Mouse (Mus musculus) hindbrain, embryonic 13.5 days (tissue): Measurements from ENCODE around the gene Fam171a1. TPM values are rescaled to one million over a fixed set of nuclear protein-coding genes. Genes with fewer than 3 reads are reported as not detected.
"Not testable (repeated sequence)": the region's sequence is repeated elsewhere in the genome, so short reads cannot be mapped to it uniquely, and the experiment has no call there.

Experiments
- ATAC-seq: fragments of 200-750 bp; cut with Nextera tagmentation; 2 replicates; pipeline ENCODE4 v1.8.0; 2017; ENCODE audit warnings: moderate TSS enrichment; ENCODE audit not compliant: low FRiP score
- H3K27ac ChIP-seq: fragments of 300-500 bp; sonication (generic); 2 replicates; pipeline ENCODE4 v1.5.1; 2015; ENCODE audit warnings: inconsistent platforms, mild to moderate bottlenecking, moderate library complexity
- H3K27me3 ChIP-seq: fragments of 300-500 bp; sonication (generic); 2 replicates; pipeline ENCODE4 v1.6.1; 2015; ENCODE audit warnings: mild to moderate bottlenecking, inconsistent platforms
- H3K36me3 ChIP-seq: fragments of 300-500 bp; sonication (generic); 2 replicates; pipeline ENCODE4 v1.6.1; 2015; ENCODE audit warnings: mild to moderate bottlenecking, inconsistent platforms
- H3K4me1 ChIP-seq: fragments of 300-500 bp; sonication (generic); replicated peaks from 2 replicates; pipeline ENCODE4 v1.6.1; 2015; ENCODE audit warnings: inconsistent platforms
- H3K4me2 ChIP-seq: fragments of 300-500 bp; sonication (generic); 2 replicates; pipeline ENCODE4 v1.6.1; 2015; ENCODE audit warnings: inconsistent platforms, mild to moderate bottlenecking, moderate library complexity
- H3K4me3 ChIP-seq: fragments of 300-500 bp; sonication (generic); 2 replicates; pipeline ENCODE4 v1.5.1; 2015; ENCODE audit warnings: mild to moderate bottlenecking, inconsistent platforms
- H3K9ac ChIP-seq: fragments of 300-500 bp; sonication (generic); 2 replicates; pipeline ENCODE4 v1.6.1; 2015; ENCODE audit warnings: mild to moderate bottlenecking, inconsistent platforms
- H3K9me3 ChIP-seq: fragments of 300-500 bp; sonication (generic); 2 replicates; pipeline ENCODE4 v1.6.1; 2016; ENCODE audit warnings: inconsistent platforms
- WGBS: fragments of 180-500 bp; shearing (Covaris S2); methylation state at CpG from one replicate; pipeline ENCODE4 v1.1.7; 2015; 5-methylcytosine and 5-hydroxymethylcytosine counted together
- polyA plus RNA-seq: library from polyadenylated mRNA; unstranded; fragments of >200 nt; fragmentation: Nextera tagmentation; extraction: Ambion mirVana; gene quantifications from 2 replicates; pipeline ENCODE4 v1.2.1, GENCODE M21; 2015

Fam171a1 gene
- polyA plus RNA-seq, 1 experiment from 2014 or later, result 46.7 TPM

DNA sequence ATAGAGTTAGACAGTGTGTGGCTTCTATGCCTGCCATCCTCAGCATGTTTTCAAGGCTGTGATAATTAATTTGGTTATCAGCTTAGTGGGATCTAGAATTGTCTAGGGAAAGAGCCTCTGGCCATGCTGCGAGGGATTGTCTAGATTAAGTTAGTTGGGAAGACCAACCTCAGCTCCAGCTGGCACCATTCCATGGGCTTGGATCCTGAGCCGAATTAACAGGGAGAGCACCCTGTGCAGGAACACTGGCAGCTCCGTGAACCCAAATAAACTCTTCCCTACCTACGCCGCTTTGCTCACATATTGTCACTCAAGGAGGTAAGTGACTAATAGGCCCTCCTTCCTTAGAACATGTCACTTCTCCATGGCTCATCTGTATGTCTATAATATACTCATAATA, 69.6 kb downstream of the Fam171a1 start:
- Histone ChIP-seq H3K4me3 (no peak overlapping the region), H3K27me3 (no peaks in the 10 kb centered on the region), H3K27ac (0 out of 2 replicates have a peak overlapping the region, but pooled peaks have one; percentile 0), H3K36me3 (peaks cover 33% of the 10 kb centered on the region), H3K4me1 (peaks cover 15% of the 10 kb centered on the region), H3K4me2 (no peak overlapping the region), H3K9me3 (no peaks in the 10 kb centered on the region), H3K9ac (no peak overlapping the region)
- 78% methylated on average over 5 of the region's 5 CpGs for WGBS
- ATAC-seq, result no peak

DNA sequence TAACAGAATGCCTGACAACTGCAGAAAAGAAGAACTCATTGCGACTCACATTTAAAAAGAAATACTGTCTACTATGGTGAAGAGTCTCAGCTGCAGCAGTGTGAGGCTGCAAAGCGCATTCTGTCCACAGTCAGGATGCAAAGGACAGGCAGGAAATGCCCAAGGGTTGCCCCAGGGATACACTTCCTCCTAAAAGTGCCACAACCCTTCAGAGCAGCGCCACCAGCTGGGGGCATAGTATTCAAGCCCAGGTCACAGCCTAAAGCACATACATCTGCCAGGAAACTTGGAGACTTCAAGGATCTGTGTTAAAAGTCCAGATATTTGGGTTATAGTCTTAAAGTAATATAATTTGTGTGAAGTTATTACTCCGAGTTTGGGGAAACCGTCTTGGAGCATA, 71.3 kb downstream of the Fam171a1 start:
- no peak overlapping the region for H3K27ac ChIP-seq
- 89% methylated on average over 5 of the region's 5 CpGs for WGBS
- H3K4me3 ChIP-seq, result no peak overlapping the region
- no peaks in the 10 kb centered on the region for H3K27me3 ChIP-seq
- no peak overlapping the region for H3K9ac ChIP-seq
- peaks cover 29% of the 10 kb centered on the region for H3K36me3 ChIP-seq
- H3K4me2 ChIP-seq, result no peak overlapping the region
- H3K9me3 ChIP-seq, result no peaks in the 10 kb centered on the region
- ATAC-seq, result no peak
- peaks cover 10% of the 10 kb centered on the region; the same call in 1 of the 2 replicates for H3K4me1 ChIP-seq

DNA sequence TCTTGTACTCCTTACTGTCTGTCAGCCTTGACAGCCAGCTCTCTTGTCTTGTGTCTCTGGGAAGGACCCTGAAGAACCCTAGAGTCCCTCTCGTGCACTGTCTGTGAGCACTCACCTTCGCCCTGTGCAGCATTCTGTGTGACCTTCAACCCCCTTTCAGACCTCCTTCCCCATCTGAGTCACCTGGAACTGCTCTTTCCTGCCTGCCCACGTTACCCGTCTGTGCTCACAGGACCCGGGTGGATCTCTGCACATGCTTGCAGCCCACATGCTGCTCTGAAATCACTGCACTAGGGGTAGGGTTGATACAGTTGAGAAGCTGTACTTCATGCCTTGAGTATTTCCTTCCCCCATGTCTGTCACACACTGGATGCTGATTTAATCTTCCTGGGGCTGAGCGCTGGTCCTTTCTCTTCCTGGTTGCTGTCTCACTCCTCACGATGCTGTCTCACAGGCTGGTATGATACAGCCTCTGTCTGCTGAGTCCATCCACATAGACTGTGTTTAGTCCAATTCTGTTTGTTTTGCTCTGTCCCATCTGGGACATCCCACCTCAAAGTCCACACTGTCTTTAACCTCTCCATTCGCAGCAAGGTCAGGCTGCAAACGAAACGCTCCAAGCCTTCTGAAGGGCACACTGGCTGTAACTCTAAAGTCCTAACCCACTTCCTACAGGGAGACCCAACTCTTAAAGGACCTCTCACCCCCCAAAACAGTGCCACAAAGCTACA, 74.9 kb downstream of the Fam171a1 start:
- H3K4me3 ChIP-seq, result no peak overlapping the region
- no peak for ATAC-seq
- 95% methylated on average over 10 of the region's 10 CpGs for WGBS

DNA sequence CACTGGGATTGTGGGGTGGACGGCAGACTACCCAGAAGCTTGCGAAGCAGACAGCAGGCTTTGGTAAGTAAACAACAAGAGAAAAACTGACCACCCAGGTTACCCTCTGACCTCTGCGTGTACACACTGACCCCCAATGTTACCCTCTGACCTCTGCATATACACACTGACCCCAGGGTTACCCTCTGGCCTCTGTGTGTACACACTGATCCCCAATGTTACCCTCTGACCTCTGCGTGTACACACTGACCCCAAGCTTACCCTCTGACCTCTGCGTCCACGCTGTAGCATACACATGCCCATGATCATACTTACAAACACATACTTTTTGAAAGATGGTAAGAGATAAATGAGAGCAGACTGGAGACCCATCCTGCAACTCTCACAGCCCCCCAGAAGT, 77.1 kb downstream of the Fam171a1 start:
- Histone ChIP-seq H3K36me3 (peaks cover 51% of the 10 kb centered on the region), H3K27ac (no peak overlapping the region), H3K4me1 (peaks cover 3% of the 10 kb centered on the region; the same call in 1 of the 2 replicates), H3K9me3 (no peaks in the 10 kb centered on the region), H3K9ac (no peak overlapping the region), H3K27me3 (no peaks in the 10 kb centered on the region), H3K4me3 (no peak overlapping the region), H3K4me2 (no peak overlapping the region)
- 78% methylated on average over 6 of the region's 6 CpGs for WGBS
- no peak for ATAC-seq

More for the DNA sequence above, 74.9 kb downstream of the Fam171a1 start:
- Histone ChIP-seq H3K36me3 (peaks cover 42% of the 10 kb centered on the region), H3K27me3 (no peaks in the 10 kb centered on the region), H3K27ac (no peak overlapping the region), H3K9ac (no peak overlapping the region), H3K4me1 (peaks cover 10% of the 10 kb centered on the region; the same call in 1 of the 2 replicates), H3K4me2 (no peak overlapping the region), H3K9me3 (no peaks in the 10 kb centered on the region)

DNA sequence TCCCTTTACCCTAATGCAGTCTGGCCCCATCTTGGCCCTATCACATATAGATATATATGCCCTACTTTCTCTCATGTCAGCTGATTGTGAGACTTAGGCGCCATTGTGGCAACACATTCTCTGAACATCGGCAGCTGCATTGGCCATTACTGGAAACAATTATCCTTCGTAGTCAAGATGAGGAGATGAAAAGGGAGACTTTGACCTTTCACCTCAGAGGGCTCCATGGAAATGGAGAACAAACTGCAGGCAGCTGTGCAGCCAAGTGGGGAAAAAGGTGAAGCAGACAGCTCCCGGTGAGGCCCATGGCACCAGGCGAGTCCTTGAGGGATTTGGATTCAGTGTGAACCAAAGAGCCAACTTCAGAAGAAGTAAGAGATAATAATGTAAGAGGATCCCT, 81.5 kb downstream of the Fam171a1 start:
- peaks cover 67% of the 10 kb centered on the region for H3K36me3 ChIP-seq
- 38% methylated on average over 5 of the region's 5 CpGs for WGBS
- H3K4me2 ChIP-seq, result no peak overlapping the region
- H3K9ac ChIP-seq, result no peak overlapping the region
- H3K4me1 ChIP-seq, result no peaks in the 10 kb centered on the region
- H3K27me3 ChIP-seq, result no peaks in the 10 kb centered on the region
- no peak overlapping the region for H3K4me3 ChIP-seq
- ATAC-seq, result no peak
- H3K9me3 ChIP-seq, result no peaks in the 10 kb centered on the region
- no peak overlapping the region for H3K27ac ChIP-seq

DNA sequence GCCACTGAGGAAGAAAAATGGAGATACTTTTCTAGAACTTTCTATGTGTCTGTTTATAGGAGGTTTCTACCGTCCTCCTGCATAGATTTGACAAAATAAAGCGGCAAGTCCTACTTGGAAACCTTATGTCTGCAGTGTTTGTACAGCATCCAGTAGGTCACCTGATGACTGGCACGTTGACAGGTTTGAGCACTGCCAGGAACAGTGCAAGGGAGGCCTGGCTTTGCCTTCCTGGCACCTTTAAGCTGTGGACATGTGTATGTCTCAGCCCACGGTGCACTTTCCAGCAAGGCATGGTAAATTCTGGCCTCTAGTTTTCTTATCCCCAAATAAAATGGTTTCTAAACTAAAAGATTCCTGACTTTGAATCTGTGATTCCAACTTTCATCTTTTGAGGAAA, 86.4 kb downstream of the Fam171a1 start:
- ATAC-seq, result no peak
- H3K27me3 ChIP-seq, result no peaks in the 10 kb centered on the region
- no peaks in the 10 kb centered on the region for H3K9me3 ChIP-seq
- no peak overlapping the region for H3K4me3 ChIP-seq
- no peak overlapping the region for H3K9ac ChIP-seq
- 96% methylated on average over 4 of the region's 4 CpGs for WGBS
- H3K4me1 ChIP-seq, result no peaks in the 10 kb centered on the region
- no peak overlapping the region for H3K4me2 ChIP-seq
- peaks cover 66% of the 10 kb centered on the region for H3K36me3 ChIP-seq
- no peak overlapping the region for H3K27ac ChIP-seq

DNA sequence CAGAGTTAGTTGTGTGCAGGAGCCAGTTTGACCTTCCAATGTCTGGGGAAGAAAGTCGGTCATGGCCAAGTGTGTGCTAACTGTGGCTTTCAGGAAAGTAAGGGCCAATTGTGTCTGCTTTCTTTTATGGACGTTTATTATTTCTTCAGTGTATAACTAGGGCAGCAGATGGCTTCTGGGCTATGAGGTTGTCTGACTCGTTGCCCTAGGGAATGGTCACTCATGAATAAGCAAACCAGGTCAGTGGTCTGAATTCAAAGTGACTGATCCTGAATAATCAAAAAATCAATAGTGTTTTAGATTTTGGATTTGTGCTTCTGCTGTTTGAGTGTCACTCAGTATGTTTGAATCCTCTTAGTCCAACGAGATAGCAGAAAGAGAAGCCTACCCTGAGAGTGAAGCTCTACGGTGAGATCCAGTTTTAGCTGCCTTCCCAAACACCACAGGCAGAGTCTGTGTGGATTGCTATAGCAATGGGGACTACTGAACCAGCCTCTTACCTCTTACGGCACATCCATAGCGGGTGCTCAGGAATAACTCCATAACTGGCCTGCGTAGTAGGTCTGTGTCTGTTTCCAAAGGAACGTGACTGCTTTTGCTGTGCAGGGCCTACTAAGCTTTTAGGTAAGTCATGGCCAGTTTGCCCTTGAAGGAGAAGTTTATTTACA, 93.1 kb downstream of the Fam171a1 start:
- WGBS, result 75% methylated on average over 9 of the region's 9 CpGs

DNA sequence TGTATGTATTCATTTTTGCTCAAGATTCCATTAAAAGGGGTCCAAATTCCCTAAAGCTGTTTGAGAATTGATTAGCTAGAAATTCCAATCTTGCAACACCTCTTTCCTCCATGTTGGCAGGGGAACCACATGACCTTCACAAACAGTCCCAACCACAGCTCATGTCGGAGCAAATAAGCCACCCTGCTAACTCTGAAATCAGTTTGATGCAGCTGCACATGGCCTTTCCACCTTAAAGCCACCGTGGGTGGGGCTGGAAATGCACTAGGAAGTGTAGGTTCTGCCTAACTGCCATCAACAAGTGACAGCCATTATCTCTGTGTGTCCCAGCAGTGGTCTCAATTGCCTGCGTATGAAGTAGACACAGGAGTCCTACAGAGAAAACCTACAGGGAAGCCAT, 101.5 kb downstream of the Fam171a1 start:
- Histone ChIP-seq H3K4me3 (no peak overlapping the region), H3K4me1 (no peaks in the 10 kb centered on the region), H3K4me2 (no peak overlapping the region), H3K27me3 (no peaks in the 10 kb centered on the region), H3K27ac (no peak overlapping the region), H3K36me3 (peaks cover 18% of the 10 kb centered on the region), H3K9ac (no peak overlapping the region), H3K9me3 (no peaks in the 10 kb centered on the region)
- 76% methylated on average over 3 of the region's 3 CpGs for WGBS
- ATAC-seq, result no peak

More for the DNA sequence above, 93.1 kb downstream of the Fam171a1 start:
- no peak overlapping the region for H3K4me3 ChIP-seq
- H3K27ac ChIP-seq, result no peak overlapping the region
- no peaks in the 10 kb centered on the region for H3K27me3 ChIP-seq
- peaks cover 4% of the 10 kb centered on the region; the same call in 1 of the 2 replicates for H3K4me1 ChIP-seq
- H3K4me2 ChIP-seq, result no peak overlapping the region
- peaks cover 36% of the 10 kb centered on the region for H3K36me3 ChIP-seq
- H3K9ac ChIP-seq, result no peak overlapping the region; the same call in 1 of the 2 replicates
- no peak for ATAC-seq
- H3K9me3 ChIP-seq, result no peaks in the 10 kb centered on the region

DNA sequence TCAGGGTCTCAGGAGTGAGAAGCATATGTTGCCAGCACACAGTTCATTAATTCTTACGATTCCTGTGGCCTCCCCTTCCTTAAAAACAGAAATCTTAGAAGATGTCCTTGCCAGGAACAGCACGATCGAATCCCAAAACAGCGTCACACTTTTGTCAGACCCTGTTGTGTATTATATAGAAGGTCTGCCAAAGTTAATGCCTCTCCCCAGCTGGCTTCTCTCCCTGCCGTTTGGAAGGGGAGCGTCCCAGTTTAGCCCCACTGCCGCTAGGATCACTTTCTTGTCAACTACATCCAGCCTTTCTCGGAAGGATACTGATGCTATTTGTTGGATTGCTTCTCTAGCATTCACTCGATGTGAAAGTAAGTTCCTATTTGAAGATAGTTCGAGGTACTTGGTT, 102.6 kb downstream of the Fam171a1 start:
- H3K9me3 ChIP-seq, result no peaks in the 10 kb centered on the region
- H3K4me2 ChIP-seq, result no peak overlapping the region
- H3K27me3 ChIP-seq, result no peaks in the 10 kb centered on the region
- H3K4me3 ChIP-seq, result no peak overlapping the region
- H3K36me3 ChIP-seq, result peaks cover 29% of the 10 kb centered on the region
- no peak overlapping the region for H3K9ac ChIP-seq
- H3K4me1 ChIP-seq, result no peaks in the 10 kb centered on the region
- no peak for ATAC-seq
- WGBS, result 91% methylated on average over 10 of the region's 10 CpGs
- no peak overlapping the region for H3K27ac ChIP-seq

DNA sequence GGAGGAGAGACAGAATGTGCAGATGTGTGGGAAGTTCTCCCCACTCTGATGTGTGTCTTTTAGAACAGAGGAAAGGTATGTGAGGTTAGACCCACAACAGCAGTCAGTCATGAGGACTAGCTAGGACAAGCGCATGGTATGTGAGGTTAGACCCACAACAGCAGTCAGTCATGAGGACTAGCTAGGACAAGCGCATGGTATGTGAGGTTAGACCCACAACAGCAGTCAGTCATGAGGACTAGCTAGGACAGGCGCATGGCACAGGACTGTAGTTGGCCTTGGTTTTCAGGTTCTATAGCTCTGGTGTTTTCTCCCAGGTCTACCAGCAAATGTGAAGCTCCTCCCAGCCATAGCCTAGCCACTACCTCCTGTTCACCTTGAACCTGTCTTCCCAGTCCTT, 103.6 kb downstream of the Fam171a1 start:
- not testable (repeated sequence) for ATAC-seq, H3K4me2 ChIP-seq, H3K4me1 ChIP-seq, H3K9ac ChIP-seq, H3K27me3 ChIP-seq, H3K4me3 ChIP-seq, H3K27ac ChIP-seq, H3K9me3 ChIP-seq
- peaks cover 29% of the 10 kb centered on the region for H3K36me3 ChIP-seq
- WGBS, result 99% methylated on average over 3 of the region's 3 CpGs

DNA sequence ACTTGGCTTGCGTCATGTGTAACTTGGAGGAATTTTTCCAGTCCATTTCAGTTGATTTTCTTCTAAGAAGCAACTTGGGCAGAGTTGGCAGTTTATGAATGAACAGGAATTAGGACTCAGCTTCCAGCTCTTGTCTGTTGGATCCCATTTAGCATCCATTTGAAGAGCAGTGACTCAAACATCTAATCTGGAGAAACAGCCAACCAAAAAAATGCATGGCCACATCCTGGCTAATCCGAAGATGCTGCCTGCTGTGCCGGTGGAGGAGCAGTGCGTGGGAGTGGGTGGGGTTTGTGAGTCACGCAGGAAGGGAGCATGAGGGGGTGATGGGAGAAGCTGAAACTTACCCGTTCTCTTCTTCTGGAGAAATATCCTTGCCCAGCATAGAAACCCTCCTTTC, 104.2 kb downstream of the Fam171a1 start:
- H3K27me3 ChIP-seq, result no peaks in the 10 kb centered on the region
- no peak overlapping the region for H3K9ac ChIP-seq
- no peak overlapping the region for H3K4me3 ChIP-seq
- WGBS, result 83% methylated on average over 6 of the region's 6 CpGs
- no peak for ATAC-seq
- no peaks in the 10 kb centered on the region for H3K4me1 ChIP-seq
- no peaks in the 10 kb centered on the region for H3K9me3 ChIP-seq
- no peak overlapping the region for H3K27ac ChIP-seq
- peaks cover 27% of the 10 kb centered on the region for H3K36me3 ChIP-seq
- H3K4me2 ChIP-seq, result no peak overlapping the region

DNA sequence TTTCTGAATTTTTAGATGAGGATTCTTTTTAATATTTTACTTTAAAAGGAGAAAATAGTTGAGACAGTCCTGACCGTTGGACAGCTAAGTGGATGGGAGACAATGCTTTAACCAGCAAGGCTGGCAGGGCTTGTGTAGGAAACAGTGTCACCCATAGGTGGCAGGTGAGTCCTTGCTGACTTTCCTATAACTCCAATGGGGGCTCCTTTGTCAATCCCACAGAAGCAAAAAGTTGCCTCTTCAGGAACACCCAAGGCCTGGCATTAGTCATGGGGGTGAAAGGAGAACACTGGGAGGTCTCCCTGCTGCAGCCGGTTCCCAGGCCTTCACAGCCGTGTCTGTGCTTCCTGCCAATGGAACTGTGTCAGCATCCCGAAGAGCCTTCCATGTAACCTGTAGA, 114.5 kb downstream of the Fam171a1 start:
- peak; percentile 64 for ATAC-seq
- no peaks in the 10 kb centered on the region for H3K4me1 ChIP-seq
- WGBS, result 75% methylated on average over 4 of the region's 4 CpGs
- H3K9ac ChIP-seq, result no peak overlapping the region
- H3K4me3 ChIP-seq, result no peak overlapping the region
- peaks cover 36% of the 10 kb centered on the region for H3K36me3 ChIP-seq
- H3K4me2 ChIP-seq, result no peak overlapping the region
- H3K27ac ChIP-seq, result no peak overlapping the region
- H3K27me3 ChIP-seq, result no peaks in the 10 kb centered on the region
- no peaks in the 10 kb centered on the region for H3K9me3 ChIP-seq

DNA sequence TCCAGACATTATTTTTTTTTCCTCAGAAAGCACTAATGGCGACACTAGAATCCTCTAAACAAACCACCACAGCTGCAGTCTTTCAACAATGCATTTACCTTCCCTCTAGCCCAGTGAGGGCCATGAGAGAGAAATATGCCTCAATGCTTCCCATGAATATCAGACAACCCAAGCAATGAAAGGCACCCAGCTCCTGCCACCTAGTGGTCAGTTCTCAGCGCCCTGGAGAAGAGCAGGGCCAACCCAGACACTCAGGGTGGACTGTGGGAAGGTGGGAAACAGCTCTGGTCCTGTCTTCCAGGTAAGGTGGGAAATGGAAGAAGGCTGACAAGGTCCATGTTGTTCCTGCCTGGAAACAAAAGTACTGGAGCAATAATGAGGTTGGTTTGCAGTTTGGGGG, 115.0 kb downstream of the Fam171a1 start:
- H3K27me3 ChIP-seq, result no peaks in the 10 kb centered on the region
- H3K4me1 ChIP-seq, result no peaks in the 10 kb centered on the region
- H3K27ac ChIP-seq, result no peak overlapping the region
- no peak overlapping the region for H3K4me2 ChIP-seq
- WGBS, result 16% methylated on average over 2 of the region's 2 CpGs
- peaks cover 31% of the 10 kb centered on the region for H3K36me3 ChIP-seq
- H3K9me3 ChIP-seq, result no peaks in the 10 kb centered on the region
- ATAC-seq, result peak; percentile 82
- H3K4me3 ChIP-seq, result no peak overlapping the region
- H3K9ac ChIP-seq, result no peak overlapping the region
